Mouse (Mus musculus): Measurements from ENCODE around the gene Nr1d1.
"Not testable (repeated sequence)": the region's sequence is repeated elsewhere in the genome, so short reads cannot be mapped to it uniquely, and the experiment has no call there.

Gene Nr1d1

DNA sequence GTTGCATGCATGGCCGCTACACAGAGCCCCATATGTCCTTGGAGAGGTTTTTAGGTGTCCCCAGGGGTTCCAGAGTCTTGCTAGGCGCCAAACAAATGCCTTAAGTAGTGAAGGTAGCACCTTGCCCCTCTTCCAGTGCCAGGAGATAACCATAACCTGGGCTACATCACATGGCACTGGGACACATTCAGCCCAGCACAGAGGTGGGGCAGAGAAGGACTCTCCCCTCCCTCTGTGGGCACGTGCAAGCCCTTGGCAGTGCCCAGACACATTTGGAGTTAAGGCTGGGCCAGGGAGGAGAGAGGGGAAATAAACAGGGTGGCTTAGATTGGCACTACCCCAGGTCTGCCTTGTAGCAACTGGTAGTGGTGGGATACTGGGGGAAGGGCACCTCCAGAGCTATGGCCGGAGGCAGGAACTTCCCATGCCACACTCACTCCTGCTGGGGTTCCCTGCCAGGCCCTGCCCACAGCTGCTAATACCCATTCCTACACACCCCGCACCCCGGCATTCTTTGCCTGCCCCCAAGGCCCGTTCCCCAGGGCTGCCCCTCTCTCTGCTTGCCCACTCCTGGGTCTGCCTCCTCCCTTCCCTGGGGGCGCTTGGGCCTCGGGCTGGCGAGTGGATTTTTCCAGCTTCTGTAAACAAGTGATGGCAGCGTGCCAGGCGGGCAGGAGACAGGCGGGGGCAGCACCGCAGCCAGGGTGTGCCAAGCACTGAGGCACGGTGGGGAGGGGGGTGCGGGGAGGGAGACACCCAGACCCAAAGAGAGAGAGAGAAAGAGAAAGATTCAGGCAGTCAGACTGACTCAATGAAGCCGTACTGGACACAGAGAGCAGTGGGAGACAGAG lies 24.6 kb downstream of the Nr1d1 start:
- peak; percentile 89 to 92 for DNase-seq

DNA sequence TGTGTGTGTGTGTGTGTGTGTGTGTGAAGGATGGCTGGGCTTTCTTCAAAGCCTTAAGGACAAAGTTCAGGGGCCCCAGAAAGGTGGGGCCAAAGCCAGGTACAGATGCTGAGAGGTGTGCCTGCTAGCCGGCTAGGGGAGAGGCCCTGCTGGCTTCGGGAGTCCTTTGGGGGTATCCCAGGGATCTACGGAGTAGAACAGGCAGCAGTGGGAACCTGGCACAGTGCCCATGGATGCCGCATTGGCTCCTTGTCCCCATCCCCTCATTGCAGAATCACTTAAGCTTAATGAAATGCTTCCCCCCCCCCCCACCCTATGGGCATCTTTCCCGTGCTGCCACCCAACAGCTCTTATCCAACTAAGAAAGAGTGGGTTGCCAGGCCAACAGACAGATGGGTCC lies 25.4 kb downstream of the Nr1d1 start:
- peak in 1 of 2 experiments; percentile 32 for DNase-seq

DNA sequence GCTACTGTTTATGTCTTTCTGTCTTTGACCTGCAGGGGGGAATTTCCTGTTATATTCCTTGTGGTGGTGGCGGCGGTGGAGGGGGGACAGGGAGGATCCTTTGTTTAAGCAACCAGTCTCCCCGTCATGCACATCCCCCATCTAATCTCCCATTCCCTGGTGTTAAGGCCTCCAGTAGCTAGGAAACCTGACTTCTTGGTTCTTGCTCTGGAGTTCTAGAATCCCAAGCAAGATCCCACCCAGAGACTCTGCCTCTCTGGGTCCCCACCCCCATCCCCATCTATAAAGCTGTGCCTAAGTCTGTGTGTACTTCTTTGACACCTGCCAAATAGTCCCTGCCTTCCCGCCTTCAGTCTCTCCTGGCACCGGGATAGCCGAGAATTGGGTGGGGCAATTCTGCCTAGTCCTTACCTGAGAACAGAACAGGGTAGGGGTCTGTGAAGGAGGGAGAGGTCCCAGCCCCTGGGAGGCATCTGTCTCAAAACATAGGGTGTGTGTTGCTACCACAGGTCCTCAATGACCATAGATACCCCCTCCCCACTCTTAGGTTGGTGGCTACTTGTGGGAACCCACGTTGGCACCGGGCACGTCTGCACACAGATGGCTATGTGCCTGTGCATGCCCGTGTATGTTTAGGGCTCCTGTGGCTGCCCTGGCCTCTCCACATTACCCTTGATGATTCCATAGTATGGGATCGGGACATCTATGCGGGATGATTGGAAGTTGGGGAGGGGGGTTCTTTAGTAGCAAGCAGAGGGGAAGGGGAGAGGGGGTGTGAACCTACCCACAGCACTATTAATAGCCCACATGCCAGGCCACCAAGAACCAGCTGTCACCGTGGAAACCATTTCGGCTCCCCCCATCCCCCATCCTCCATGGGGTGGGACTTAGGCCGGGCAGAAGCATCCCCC lies 26.4 kb downstream of the Nr1d1 start:
- peak; percentile 31 to 60 for DNase-seq

DNA sequence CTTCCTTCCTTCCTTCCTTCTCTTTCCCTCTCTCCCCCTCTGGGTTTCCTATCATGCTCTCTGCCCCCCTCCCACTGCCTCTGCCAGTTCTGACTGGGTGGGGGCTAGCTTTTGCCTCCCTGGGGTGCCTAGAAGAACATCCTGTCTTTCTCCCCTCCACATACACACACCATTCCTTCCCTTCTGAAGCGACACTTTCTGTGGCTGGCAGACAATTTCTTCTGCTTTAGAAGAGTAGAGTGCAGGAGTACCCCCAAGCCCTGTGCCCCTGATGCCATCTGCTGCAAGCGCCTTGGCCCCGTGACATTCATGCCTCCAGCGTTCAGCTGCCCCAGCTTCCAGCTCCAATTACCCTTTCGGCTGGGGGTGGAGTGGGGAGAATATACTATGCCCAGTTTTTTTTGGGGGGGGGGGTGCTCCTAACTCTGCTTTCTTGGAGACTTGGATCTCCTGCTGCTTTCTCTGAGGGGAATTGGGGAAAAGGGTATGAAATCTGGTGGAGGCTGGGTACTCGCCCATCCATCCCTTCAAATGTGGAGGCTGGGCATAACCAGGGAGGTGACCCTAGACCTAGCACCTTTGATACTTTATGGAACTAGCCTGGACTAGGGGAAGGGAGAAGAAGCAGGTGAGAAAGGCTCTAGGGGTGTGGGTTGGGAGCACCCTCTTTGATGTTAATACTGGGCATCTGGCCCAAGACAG lies 27.2 kb downstream of the Nr1d1 start:
- no peak for DNase-seq

DNA sequence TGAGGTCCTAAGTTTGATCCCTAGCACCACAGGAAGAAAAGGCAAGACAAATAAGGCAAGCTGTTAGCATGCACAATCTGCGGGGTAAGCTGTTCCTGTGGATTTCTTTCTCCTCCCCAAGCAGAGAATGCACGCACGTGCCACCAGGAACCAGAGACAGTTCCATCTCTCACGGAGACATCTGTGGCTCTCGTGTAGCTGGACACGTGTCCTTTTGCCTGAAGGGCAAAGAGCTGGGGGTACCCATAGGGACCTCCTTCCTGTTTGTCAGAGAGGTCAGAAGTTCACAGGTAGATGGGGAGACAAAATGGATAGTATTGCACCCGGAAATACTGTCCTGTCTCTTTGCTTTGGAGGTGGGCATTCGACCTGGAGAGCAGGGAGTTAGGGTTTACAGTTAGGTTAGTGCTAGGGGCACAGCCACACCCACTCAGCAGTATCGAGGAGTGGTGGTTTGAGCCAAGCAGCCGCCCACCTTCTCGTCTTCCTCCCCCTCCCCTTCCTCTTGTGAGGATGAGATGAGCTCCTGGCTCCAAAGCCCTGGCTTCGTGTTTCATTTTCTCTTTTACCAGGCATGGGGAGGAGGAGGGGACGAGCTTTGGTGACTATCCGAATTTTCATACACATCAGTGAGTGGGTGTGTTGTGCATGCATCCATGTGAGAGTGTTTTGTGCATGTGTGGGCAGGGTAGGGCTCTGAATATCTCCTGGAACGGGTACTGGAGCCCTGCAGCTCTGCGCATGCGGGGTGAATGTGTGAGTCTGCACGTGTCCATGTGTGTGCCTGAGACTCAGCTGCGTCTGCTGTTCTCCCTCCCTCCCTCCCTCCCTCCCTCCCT lies 28.1 kb downstream of the Nr1d1 start:
- peak; percentile 88 to 94 for DNase-seq

DNA sequence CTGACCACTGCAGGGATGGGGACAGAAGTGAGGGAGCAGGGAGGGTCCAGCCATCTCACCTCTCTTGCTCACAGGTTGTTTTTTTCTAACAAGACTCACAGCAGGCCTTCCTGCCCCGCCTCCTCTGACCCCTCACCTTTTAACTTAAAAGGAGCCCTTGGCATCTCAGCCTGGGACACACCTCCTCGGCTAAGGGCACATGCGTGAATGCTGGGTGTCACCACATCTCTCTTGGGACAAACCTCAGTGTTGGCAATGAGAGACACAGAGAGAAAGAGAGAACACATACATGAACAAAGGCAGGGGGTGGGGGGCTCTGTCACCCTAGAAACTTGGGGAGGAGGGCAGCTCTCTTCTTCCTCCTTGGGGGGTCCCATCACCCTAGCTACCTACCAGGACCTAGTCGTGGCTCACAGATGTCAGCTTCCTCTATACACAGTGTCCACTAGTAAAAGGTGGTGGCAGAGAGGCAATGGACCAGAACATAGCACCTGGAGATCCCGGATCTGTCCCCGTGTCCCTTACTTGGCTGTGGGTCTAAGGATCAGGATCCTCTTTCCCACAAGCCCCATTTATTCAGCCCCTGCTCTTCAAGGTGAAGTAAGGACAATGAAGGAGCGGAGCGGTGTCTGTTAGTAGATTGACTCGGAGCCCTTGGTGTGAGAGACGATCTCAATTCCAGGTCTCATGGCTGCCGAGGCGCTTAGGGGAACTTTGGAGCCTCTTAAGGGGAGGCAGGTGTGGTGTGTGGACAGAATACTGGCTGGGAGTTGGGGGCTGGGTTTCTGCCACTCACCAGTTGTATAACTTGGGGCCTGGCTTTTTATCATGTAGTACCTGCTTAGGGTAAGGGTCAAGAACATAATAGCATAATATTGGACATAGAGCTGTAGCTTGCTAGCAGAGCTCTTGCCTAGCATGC lies 28.9 kb downstream of the Nr1d1 start:
- DNase-seq, result peak; percentile 45 to 69

DNA sequence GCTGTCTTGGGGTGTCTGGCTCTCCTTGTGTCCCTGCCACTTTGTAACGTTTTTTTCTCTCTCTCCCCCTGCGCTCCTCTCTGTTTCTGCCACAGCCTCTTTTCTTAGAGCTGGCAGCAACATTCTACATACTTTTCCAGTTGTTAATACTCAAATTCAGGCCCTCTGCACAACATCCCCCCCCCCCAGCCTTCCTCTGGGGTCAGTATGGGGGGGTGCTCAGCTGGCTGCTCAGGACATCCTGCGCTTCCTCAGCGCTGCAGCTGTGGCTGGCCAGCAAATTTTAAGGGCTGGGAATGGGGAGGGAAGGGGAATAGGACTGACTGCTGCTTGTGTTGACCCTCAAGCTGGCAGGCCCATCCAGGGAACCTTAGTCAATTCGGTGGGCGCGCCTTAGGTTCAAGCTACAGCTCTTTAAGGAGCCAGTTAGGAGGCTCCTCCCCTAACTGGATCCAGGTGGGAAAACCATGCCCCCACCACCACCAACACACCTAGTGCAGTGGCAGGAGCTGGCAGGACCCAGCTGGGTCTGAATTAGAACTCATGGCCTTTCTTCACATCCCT lies 30.6 kb downstream of the Nr1d1 start:
- DNase-seq, result peak; percentile 51 to 66

DNA sequence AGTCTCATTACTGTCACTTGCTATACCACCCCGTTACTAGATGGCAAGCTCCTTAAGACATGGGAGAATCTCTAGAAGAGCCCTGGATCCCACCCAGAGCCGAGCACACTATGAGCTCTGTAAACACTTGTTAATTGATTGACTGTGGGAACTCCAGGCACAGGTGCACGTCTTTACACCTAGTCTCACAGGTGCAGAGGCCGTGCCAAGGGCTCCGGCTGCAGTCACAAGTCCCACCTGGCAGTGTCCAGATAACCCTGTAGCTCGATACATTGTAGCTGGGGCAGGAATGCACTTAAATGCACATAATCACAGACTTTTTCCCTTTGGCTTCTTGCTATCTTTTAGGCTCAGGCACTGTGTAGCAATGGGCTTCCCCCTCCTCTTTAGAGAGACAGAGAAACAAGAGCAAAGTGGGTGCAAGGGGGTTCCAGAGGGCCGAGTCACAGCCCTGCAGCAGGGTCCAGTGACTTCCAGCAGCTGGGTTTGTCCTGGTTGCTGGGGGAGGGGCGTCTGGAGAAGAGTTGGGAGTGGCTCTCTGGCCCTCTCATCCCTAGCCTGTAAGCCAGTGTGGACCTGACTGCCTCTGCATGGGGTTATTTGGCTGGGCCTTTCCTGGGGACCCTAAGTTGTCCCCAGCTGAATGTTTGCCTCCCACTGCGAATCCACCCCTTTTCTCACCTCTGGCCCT lies 31.3 kb downstream of the Nr1d1 start:
- peak; percentile 80 to 89 for DNase-seq

DNA sequence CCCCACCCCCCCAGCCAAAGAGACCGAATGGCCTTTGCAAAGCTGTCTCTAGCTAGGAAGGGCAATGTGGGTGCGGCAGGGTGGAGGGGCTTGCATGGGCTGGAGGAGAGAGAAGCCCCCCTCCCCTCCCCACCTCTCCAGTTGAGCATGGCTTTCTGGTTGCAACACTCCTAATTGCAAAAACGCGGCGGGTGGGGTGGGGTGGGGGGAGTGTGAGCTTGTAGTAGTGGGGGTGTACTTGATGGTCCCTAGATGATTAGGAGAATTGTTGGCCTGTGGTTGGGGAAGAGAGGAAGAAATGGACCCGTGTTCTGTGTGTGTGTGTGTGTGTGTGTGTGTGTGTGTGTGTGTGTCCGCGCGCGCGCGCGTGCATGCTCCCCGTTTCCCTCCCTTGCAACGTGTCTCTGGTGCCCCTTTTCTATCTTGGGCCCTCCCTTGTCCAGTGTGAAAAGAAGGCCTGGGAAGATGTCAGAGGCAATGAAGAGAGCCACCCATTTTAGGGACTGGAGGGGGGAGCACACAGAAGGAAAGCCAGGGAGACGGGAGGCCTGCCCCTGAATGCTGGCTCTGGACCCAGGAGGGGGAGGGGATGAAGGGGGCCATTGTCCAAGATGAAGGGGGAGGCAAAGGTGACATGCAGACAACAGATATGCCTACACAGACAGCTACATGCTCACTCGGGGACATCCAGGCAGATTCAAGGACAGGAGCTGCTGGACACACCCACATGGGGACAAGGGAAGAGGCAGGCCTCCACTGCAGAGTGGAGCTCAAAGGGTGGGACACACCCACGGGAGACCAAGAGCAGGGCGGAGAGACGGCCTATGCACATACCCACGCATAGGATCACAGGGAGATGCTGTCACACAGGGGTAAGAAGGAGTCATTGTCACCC lies 32.5 kb downstream of the Nr1d1 start:
- peak; percentile 45 to 64 for DNase-seq

DNA sequence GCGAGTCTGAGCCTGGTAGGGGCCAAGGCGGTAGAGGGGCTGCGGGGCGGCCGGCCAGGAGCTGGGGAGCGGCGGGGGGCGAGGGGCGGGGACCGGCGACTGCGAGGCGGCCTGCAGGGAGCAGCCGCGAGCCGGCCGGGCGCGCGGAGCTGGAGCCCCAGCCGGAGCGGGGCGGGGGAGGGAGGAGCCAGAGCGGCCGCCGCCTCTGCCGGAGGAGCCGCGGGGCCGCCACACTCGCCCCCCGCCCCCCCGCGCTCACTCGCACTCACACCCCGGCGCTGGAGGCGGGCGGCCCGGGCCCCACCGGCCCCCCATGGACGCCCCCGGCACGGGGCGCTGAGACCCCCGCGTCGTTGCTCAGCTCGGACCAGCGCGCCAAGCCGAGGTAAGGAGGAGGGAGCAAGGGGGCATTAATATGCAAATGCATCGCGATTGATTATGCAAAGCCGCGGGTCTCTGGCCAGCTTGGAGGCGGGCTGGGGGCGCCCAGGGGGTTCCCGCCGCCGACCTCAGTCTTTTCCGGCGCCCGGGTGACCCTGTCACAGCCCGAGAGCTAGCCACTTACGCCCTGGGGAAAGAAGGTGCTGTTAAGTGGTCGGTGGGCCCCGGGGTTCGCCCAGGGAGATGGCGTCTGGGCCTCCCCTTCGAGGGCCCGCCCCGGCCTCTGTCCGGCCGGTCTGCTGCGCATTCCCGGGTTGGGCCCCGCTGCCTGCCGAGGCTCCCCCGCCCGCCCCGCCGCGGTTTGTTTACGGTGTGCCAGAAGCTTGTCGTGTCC lies 33.3 kb downstream of the Nr1d1 start:
- DNase-seq, result peak; percentile 83 to 92

DNA sequence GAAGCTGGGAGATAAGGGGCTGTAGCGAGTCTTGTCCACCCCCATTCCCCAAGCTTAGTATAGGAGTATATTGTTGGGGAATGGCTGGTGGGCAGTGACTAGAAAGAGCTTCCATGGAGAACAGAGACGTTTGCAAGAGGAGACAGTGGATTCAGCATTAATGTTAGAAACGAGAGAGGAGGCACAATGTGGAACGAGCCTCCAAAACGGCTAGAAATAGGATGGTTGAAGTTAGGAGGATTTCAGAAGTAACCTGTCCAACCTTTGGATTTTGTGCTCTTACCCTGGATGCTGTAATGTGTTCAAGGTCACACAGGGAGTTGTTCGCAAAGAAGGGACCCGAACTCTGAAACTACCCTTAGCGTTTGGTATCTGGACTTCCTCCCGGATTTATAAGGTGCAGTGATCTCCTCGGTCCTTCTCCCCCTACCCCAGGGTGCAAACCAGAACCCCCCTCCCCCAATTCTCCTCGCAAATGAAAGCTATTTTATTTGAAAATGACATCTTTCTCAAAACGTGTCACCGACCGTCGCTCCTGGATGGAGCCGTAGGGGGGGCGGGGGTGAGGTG lies 34.0 kb downstream of the Nr1d1 start:
- DNase-seq, result no peak

DNA sequence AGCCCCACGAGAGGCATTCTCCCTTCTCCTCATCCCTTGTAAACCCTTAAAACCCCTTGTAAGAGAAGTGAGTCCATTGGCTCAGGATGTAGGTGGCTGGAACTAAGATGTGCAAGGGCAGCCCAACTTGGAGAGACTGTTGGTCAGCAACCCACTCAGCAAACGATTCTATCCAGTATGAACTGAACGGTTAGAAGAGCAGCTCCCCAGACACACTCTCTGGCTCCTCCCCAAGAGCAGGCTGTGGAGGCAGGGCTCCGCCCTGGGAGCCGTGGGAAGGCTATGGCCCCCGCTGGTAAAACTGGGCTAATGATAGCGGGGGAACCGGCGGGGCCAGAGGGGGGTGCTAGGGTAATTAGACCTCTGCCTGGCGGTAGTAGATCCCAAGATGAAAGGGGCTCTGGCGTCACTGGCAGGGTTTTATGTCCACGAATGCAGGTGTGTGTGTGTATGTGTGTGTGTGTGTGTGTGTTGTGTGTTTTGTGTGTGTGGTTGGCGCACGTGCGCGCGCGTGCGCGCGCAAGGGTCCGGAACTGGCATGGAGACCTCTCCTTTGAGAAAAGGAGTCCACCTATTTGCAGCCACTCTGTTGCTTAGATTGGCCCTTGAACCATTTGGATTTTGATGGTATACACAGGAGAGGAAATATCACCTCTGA lies 34.6 kb downstream of the Nr1d1 start, which contains the start of gene Thra:
Gene Thra (plus strand): TSS at position 246 of the 658 bp plus-strand sequence.
- DNase-seq, result peak; percentile 70 to 81

DNA sequence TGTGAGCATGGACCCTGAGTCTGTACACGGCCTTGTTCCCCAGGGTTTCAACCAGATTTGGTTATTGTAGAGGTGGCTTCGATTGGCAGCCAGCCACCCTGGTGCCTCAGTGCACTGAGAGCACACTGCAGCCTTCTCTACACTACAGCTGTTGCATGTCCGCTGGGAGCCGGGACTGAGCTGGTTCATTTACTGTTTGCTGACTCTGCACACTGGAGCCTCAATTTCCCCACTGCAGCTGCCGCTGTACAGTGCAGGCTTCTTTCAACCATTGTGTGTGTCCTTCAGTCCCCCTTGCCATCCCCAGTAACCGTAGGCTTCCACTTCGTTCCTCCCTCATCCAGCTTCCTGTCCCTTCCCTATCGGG lies 35.1 kb downstream of the Nr1d1 start:
- peak; percentile 24 to 39 for DNase-seq

DNA sequence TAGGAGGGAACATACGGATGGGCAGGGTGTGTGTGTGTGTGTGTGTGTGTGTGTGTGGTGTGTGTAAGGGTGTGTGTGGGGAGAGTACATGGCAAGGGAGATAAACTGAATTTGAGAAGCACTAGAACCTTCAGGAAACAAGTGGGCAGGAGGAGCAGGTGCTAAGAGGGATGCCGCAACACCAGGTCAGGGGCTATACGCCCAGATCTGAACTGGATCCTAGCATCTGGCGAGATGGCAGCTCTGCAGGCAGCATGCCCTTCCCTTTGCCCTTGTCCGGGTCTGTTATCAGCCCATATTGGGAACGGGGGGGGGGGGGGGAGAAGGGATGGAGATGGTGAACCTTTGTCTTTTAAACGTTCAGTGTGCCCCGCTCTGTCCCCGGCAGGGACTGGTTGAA lies 36.2 kb downstream of the Nr1d1 start:
- DNase-seq, result peak in 1 of 2 experiments; percentile 30

DNA sequence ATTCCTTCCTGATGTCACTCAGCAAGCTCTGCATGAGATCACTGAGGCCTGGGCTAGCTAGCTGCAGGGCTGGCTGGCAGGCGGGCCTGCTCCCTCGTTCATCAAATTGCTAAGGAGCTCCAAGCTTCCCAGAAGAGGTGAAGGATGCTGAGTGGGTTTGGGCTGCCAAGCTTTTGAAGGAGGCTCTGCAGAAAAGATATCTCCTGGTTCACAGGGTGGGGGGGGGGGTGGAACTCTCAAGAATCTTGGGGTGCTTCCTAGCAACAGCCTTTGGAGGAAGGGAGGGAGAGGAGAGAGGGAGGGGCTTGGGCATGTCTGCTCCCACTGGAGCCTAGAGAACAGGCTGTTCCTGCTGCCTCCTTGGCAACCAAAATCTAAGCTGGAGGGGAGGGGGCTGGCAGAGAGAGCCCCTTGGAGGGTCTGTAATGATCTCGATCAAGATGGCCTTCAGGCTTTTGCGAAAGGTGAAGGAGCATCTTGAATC lies 36.7 kb downstream of the Nr1d1 start:
- DNase-seq, result peak in 1 of 2 experiments; percentile 30

DNA sequence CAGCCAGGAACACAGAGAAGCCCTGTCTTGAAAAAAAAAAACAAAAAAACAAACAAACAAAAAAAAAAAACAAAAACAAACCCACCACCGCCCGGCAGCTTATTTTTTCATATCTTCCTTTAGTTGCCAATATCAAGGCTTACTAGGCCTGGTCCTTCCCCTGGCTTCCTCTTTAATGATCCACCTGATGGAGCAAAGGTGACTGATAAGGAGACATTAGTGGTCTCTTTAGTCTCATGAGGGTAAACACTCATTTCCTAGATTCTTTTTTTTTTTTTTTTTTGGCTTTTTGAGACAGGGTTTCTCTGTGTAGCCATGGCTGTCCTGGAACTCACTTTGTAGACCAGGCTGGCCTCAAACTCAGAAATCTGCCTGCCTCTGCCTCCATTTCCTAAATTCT lies 37.9 kb downstream of the Nr1d1 start:
- DNase-seq, result not testable (repeated sequence)

DNA sequence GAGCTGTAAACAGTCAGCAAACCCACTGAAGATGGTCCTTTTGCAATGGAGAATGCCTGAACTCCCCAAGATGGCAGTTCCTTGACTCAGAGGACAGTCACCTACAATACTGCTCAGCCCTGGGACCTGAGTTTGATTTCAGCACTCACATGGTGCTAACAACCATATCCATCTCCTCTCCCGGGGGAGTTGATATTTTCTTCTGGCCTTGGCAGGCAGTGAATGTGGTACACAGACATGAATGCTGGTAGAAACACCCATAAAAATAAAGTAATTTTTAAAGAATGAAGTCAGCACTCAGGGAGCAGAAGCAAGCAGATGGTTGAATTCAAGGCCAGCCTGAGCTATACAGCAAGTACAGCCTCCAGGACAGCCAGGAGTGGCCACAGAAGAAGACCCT lies 39.0 kb downstream of the Nr1d1 start:
- DNase-seq, result no peak
